Mouse (Mus musculus) thymus, adult 2 months (tissue): ENCODE results near the gene Olfr871. TPM values are rescaled to one million over a fixed set of nuclear protein-coding genes. Genes with fewer than 3 reads are reported as not detected.

Experiments used
- DNase-seq: peaks from one replicate; pipeline ENCODE4 v3.0.0; 2021
- H3K27ac ChIP-seq: fragments of 200-500 bp; 2 replicates; pipeline ENCODE4 v1.5.1; 2012; ENCODE audit warnings: low read length, control low read depth; ENCODE audit not compliant: control insufficient read depth, insufficient read depth
- H3K27me3 ChIP-seq: fragments of 200-500 bp; 2 replicates; pipeline ENCODE4 v1.6.1; 2012; ENCODE audit warnings: mild to moderate bottlenecking, low read length, moderate library complexity, mixed read lengths; ENCODE audit not compliant: control insufficient read depth, insufficient read depth
- H3K36me3 ChIP-seq: fragments of 200-500 bp; 2 replicates; pipeline ENCODE4 v1.6.1; 2012; ENCODE audit warnings: mild to moderate bottlenecking, low read length, moderate library complexity; ENCODE audit not compliant: control insufficient read depth, insufficient read depth
- H3K4me1 ChIP-seq: fragments of 200-500 bp; replicated peaks from 2 replicates; pipeline ENCODE4 v1.6.1; 2012; ENCODE audit warnings: low read length; ENCODE audit not compliant: control insufficient read depth, insufficient read depth
- H3K4me3 ChIP-seq: fragments of 200-500 bp; 2 replicates; pipeline ENCODE4 v1.5.1; 2012; ENCODE audit warnings: mild to moderate bottlenecking, low read length, control low read depth, moderate library complexity; ENCODE audit not compliant: control insufficient read depth, insufficient read depth
- CTCF ChIP-seq: fragments of 200-500 bp; IDR thresholded peaks from 2 replicates; pipeline ENCODE4 v1.5.1; 2012; ENCODE audit warnings: mild to moderate bottlenecking, control low read depth, low read length, moderate library complexity, borderline replicate concordance; ENCODE audit not compliant: control insufficient read depth, poor library complexity, insufficient read depth; ENCODE audit errors: extremely low read depth
- POLR2A ChIP-seq: fragments of 200-500 bp; IDR thresholded peaks from 2 replicates; pipeline ENCODE4 v1.6.1; 2012; ENCODE audit warnings: mild to moderate bottlenecking, low read length, control low read depth, moderate library complexity; ENCODE audit not compliant: control insufficient read depth, poor library complexity, insufficient read depth; ENCODE audit errors: extremely low read depth
- WGBS: fragments of 180-500 bp; shearing (Covaris S2); methylation state at CpG from one replicate; pipeline ENCODE4 v1.1.7; 2018; 5-methylcytosine and 5-hydroxymethylcytosine counted together
- polyA plus RNA-seq: library from polyadenylated mRNA; depleted of rRNA; stranded (reverse); fragments of >200 nt; gene quantifications from 2 replicates; pipeline ENCODE4 v1.2.3, GENCODE M21; 2012; rRNA removed

Olfr871 gene
- polyA plus RNA-seq, 1 experiment = not detected

DNA sequence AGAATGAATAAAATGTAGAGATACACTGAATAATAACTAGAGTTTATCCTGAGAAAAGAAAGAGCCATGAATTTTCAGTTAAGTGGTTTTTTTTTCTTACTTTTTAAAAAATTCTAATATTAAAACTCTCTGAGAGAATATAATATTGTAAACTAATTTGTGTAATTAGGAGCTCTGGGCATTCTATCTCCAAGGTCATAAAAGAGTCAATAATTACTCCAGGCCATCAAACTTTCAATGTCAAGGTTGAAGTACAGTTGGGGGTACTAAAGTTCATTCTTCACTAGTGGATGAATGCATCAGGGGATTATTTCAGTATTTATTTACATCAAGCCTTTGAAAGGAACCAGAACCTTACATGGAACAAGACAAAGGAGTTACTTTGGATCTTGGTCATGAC is 24.8 kb downstream of the Olfr871 start, which contains the start of gene Olfr872:
Gene Olfr872, plus strand, starts transcription at position 301 of the 400 bp plus-strand sequence.
- TF ChIP-seq CTCF (no peak), POLR2A (no peak)
- H3K27ac ChIP-seq = no peak within 1 kb of the TSS
- no peaks in the 10 kb centered on the region for H3K36me3 ChIP-seq
- no peak for DNase-seq
- H3K27me3 ChIP-seq = no peaks in the 10 kb centered on the region
- no peak within 1 kb of the TSS for H3K4me3 ChIP-seq
- no peaks in the 10 kb centered on the region for H3K4me1 ChIP-seq

DNA sequence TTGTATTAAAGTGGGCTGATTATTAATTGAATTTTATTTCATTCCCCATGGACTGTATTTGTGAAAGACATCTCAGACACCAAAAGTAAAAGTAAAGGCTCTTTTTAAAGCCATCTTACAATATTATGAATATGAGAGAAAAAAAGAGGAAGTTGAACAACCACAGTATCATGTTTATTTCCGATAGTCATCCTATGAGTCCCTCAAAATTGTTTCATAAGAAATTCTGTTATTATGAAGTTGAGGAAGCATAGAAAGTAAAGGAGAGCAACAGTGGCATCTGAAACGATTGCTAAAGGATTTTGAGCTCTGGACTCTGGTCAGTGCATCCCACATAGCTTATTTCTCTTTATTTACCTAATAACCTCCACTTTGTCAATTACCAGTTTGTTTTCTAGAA is 25.4 kb downstream of the Olfr871 start:
- Histone ChIP-seq H3K36me3 (no peaks in the 10 kb centered on the region), H3K27ac (no peak overlapping the region), H3K4me3 (no peak overlapping the region), H3K27me3 (no peaks in the 10 kb centered on the region), H3K4me1 (no peaks in the 10 kb centered on the region)
- WGBS = 41% methylated on average over 2 of the region's 2 CpGs
- no peak for DNase-seq
- TF ChIP-seq POLR2A = no peak
- no peak for TF ChIP-seq CTCF

Other genes starting within 250 kb of the Olfr871 start
- gene Olfr866, start 184.2 kb upstream of the Olfr871 start, polyA plus RNA-seq = not detected in 2 replicates
- gene Olfr867, start 154.6 kb upstream of the Olfr871 start, polyA plus RNA-seq = not detected in 2 replicates
- not detected in 2 replicates for gene Olfr868, start 113.6 kb upstream of the Olfr871 start, polyA plus RNA-seq
- gene Olfr869, start 83.2 kb upstream of the Olfr871 start, polyA plus RNA-seq = not detected in 2 replicates
- not detected in 2 replicates for gene Olfr870, start 38.1 kb upstream of the Olfr871 start, polyA plus RNA-seq
- not detected in 2 replicates for gene Olfr872, start 24.9 kb downstream of the Olfr871 start, polyA plus RNA-seq
- gene Olfr39, start 70.1 kb downstream of the Olfr871 start, polyA plus RNA-seq = not detected in 2 replicates
- not detected in 2 replicates for gene Olfr873, start 86.3 kb downstream of the Olfr871 start, polyA plus RNA-seq
- not detected in 2 replicates for gene Olfr18, start 123.9 kb downstream of the Olfr871 start, polyA plus RNA-seq
- 3.6 and 5.4 TPM in 2 replicates for gene Zfp560, start 173.0 kb downstream of the Olfr871 start, polyA plus RNA-seq
- gene Zfp26, start 248.0 kb downstream of the Olfr871 start, polyA plus RNA-seq = 5.2 and 5.6 TPM in 2 replicates